Mouse (Mus musculus) stomach, embryonic 16.5 days (tissue): Measurements from ENCODE around the gene Pold4. TPM values are rescaled to one million over a fixed set of nuclear protein-coding genes. Genes with fewer than 3 reads are reported as not detected.

Experiments used
- ATAC-seq: fragments of 200-750 bp; cut with Nextera tagmentation; 2 replicates; pipeline ENCODE4 v1.8.0; 2017; ENCODE audit warnings: moderate number of reproducible peaks, moderate TSS enrichment; ENCODE audit not compliant: insufficient read depth, low FRiP score
- H3K27ac ChIP-seq: fragments of 300-500 bp; sonication (generic); 2 replicates; pipeline ENCODE4 v1.5.1; 2014; ENCODE audit warnings: low read length
- H3K27me3 ChIP-seq: fragments of 300-500 bp; sonication (generic); 2 replicates; pipeline ENCODE4 v1.6.1; 2014; ENCODE audit warnings: low read length, control low read depth, mixed read lengths; ENCODE audit not compliant: control insufficient read depth, insufficient read depth
- H3K36me3 ChIP-seq: fragments of 300-500 bp; sonication (generic); 2 replicates; pipeline ENCODE4 v1.6.1; 2014; ENCODE audit warnings: low read length; ENCODE audit not compliant: control insufficient read depth, insufficient read depth
- H3K4me1 ChIP-seq: fragments of 300-500 bp; sonication (generic); 2 replicates; pipeline ENCODE4 v1.6.1; 2014; ENCODE audit warnings: low read length, control low read depth, mixed read lengths; ENCODE audit not compliant: control insufficient read depth, insufficient read depth
- H3K4me2 ChIP-seq: fragments of 300-500 bp; sonication (generic); 2 replicates; pipeline ENCODE4 v1.6.1; 2014; ENCODE audit warnings: low read depth, low read length, mixed read lengths
- H3K4me3 ChIP-seq: fragments of 300-500 bp; sonication (generic); replicated peaks from 2 replicates; pipeline ENCODE4 v1.5.1; 2014; ENCODE audit warnings: mild to moderate bottlenecking, low read length
- H3K9ac ChIP-seq: fragments of 300-500 bp; sonication (generic); 2 replicates; pipeline ENCODE4 v1.6.1; 2014; ENCODE audit warnings: low read length
- H3K9me3 ChIP-seq: fragments of 300-500 bp; sonication (generic); replicated peaks from 2 replicates; pipeline ENCODE4 v1.6.1; 2016; ENCODE audit warnings: low read length, control low read depth; ENCODE audit not compliant: control insufficient read depth
- WGBS: fragments of 180-500 bp; shearing (Covaris S2); extraction: QIAGEN DNeasy Blood & Tissue Kit; methylation state at CpG from one replicate; pipeline ENCODE4 v1.1.7; 2014; 5-methylcytosine and 5-hydroxymethylcytosine counted together
- polyA plus RNA-seq: library from polyadenylated mRNA; unstranded; fragments of >200 nt; fragmentation: Nextera tagmentation; extraction: Ambion mirVana; gene quantifications from 2 replicates; pipeline ENCODE4 v1.2.1, GENCODE M21; 2015

Pold4 gene
- polyA plus RNA-seq, 1 experiment from 2014 or later = 36.3 TPM

DNA sequence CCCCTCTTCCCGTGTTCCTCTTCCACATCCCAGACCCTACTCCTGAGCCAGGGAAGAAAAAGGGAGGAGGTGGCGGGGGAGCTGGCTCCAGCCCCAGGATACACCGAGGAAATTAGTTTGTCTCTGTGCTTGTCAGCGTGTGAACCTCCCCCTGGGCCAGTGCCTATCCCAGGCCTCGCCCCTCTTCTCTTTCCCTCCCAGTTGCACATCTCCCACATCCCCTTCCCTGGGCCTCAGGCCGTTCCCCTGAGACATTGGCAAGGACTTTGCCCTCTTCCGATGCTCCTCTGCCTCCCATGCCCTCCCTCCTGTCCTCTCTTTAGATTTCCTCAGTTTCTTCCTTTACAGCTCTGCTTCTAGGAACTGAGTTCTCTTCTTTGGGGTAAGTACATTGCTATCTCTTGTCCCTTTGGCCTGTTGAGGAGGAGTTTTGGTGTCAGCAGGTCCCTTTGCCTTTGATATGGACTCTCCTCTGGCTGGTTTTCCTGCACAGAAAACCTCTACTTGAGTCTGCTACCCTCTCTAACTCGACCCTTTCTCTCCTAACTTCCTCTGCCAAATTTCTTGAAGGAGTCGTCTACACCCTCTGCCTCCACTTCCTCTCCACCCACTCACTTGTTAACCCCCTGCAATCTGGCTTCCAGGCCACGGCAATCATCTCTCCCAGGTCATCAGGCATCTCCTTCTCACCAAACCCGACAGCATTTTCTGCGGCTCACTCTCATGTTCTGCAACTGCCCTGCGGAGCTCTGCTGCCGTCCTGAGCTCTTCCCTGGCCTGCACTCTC is 10.5 kb upstream of the Pold4 start:
- 27% methylated on average over 14 of the region's 14 CpGs for WGBS
- Histone ChIP-seq H3K36me3 (no peaks in the 10 kb centered on the region), H3K27ac (peak overlapping the region; percentile 78), H3K9ac (peak overlapping the region; percentile 53), H3K4me3 (0 out of 2 replicates have a peak overlapping the region, but pooled peaks have one; percentile 7), H3K4me1 (peaks cover 51% of the 10 kb centered on the region), H3K9me3 (no peaks in the 10 kb centered on the region), H3K4me2 (peak overlapping the region; percentile 44), H3K27me3 (no peaks in the 10 kb centered on the region)
- peak; percentile 69 for ATAC-seq

GRCm38 (mm10) chr19:4222165-4222564 is 9.5 kb upstream of the Pold4 start:
- Histone ChIP-seq H3K4me2 (no peak overlapping the region), H3K27ac (no peak overlapping the region), H3K36me3 (no peaks in the 10 kb centered on the region), H3K9ac (peak overlapping the region; percentile 19; the same call in 1 of the 2 replicates), H3K27me3 (no peaks in the 10 kb centered on the region), H3K9me3 (no peaks in the 10 kb centered on the region), H3K4me3 (no peak overlapping the region), H3K4me1 (peaks cover 41% of the 10 kb centered on the region)
- ATAC-seq = no peak
- WGBS = 55% methylated on average over 11 of the region's 11 CpGs

DNA sequence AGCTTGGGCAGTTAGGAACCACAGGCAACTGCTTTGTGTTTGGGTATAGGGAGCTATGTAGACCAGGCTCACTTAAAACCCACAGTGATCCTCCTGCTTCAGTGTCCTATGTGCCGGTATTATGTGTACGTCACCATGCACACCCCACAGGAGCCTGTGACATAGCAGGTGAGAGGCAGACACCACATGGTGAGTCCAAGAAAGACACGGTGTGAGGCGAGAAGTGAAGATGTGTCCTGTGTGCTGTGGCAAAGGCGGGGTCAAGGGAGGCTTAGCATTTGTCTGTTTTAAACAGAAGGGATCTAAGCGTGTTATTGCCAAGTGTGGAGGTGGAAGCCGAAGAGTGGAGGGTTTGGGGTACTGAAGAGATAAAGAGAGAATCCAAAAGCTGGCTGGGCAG is 4.9 kb upstream of the Pold4 start:
- WGBS = 82% methylated on average over 7 of the region's 7 CpGs
- Histone ChIP-seq H3K9me3 (no peaks in the 10 kb centered on the region), H3K27ac (no peak overlapping the region), H3K36me3 (no peaks in the 10 kb centered on the region), H3K9ac (no peak overlapping the region), H3K4me2 (no peak overlapping the region), H3K4me1 (peaks cover 25% of the 10 kb centered on the region), H3K4me3 (no peak overlapping the region), H3K27me3 (no peaks in the 10 kb centered on the region)
- no peak for ATAC-seq

DNA sequence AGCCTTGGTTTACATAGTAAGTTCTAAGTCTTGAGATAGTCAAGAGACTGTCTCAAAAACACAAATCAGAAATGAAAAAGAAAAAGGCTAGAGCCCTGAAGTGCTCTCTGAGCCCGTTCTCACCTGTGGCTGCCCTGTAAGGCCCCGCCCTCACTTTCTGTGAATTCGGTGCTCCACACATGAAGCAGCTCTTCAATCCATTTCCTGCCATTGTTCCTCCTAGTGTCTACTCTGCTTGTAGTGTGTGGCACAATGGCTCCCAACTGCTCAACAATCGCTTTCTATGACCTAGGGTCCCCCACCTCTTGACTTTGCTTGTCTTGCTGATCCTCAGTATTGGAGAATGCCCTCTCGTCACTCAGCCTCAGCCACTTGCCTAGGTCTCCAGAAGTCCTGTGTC is 4.3 kb upstream of the Pold4 start:
- Histone ChIP-seq H3K9ac (no peak overlapping the region), H3K4me3 (no peak overlapping the region), H3K9me3 (no peaks in the 10 kb centered on the region), H3K4me1 (peaks cover 22% of the 10 kb centered on the region), H3K36me3 (no peaks in the 10 kb centered on the region), H3K27ac (no peak overlapping the region), H3K27me3 (no peaks in the 10 kb centered on the region), H3K4me2 (no peak overlapping the region)
- WGBS = 76% methylated on average over 5 of the region's 5 CpGs
- no peak for ATAC-seq

DNA sequence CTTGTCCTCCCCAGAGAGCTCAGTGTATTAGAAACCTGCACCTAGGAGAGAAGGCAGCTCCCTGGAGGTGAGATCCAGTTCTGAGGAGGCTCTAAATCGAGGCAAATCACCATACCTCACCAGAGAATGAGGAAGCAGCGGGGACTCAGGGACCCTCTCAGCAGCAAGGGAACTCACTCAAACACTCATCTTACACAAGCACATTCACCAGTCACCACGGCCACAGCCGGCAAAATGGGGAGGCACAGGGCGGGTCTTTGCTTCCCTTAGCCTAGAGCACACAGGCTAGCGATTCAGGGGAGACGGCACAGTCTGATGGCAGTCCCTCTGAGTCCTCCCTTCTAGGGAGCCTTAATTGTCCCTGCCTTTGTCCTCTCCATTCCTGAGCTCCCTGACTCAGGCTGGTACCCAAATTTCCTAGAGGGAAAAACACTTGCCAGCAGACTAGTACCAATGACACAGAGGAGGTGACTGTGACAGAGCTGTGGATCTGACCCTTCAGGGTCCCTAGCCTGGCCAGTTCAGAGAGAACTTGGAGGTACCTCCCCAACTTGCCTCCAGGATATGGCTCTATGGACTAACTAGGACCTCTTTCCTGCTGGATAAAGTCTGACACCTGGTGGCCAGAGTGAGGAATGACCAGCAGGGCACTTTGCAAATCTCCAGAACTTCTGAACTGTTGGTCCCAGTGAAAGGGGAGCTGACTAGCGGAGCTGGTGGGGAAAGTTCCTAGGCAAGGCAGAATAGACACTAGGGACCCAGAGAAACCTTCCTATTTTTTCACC is 3.6 kb upstream of the Pold4 start:
- Histone ChIP-seq H3K4me1 (peaks cover 22% of the 10 kb centered on the region), H3K36me3 (no peaks in the 10 kb centered on the region), H3K4me3 (no peak overlapping the region), H3K27ac (no peak overlapping the region), H3K9ac (0 out of 2 replicates have a peak overlapping the region, but pooled peaks have one; percentile 16), H3K4me2 (no peak overlapping the region), H3K9me3 (no peaks in the 10 kb centered on the region), H3K27me3 (no peaks in the 10 kb centered on the region)
- 15% methylated on average over 8 of the region's 8 CpGs for WGBS
- ATAC-seq = peak; percentile 14; the same call in 1 of the 2 replicates

DNA sequence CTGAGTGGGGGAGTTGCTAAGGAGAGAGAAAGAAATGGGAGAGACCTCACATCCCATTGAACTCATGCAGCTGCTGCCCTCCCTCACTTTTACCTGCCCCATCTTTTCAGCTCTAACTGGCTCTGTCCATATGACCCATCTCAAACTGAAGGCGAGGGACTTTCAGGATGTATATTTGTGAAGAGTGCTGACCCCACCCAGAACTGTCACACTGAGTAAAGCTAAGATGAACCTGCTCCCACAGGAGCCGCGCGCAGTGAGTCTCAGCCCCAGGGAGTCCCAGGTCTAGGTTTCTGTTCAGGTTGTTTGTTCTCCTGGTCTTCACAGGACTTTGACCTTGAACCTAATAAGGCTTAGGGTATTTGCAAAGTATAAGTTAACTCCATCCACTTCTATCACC is 2.8 kb upstream of the Pold4 start:
- H3K36me3 ChIP-seq = no peaks in the 10 kb centered on the region
- no peaks in the 10 kb centered on the region for H3K27me3 ChIP-seq
- H3K9me3 ChIP-seq = no peaks in the 10 kb centered on the region
- no peak for ATAC-seq
- peaks cover 22% of the 10 kb centered on the region for H3K4me1 ChIP-seq
- H3K4me3 ChIP-seq = no peak overlapping the region
- H3K4me2 ChIP-seq = no peak overlapping the region
- H3K27ac ChIP-seq = no peak overlapping the region
- 51% methylated on average over 4 of the region's 4 CpGs for WGBS
- H3K9ac ChIP-seq = no peak overlapping the region

DNA sequence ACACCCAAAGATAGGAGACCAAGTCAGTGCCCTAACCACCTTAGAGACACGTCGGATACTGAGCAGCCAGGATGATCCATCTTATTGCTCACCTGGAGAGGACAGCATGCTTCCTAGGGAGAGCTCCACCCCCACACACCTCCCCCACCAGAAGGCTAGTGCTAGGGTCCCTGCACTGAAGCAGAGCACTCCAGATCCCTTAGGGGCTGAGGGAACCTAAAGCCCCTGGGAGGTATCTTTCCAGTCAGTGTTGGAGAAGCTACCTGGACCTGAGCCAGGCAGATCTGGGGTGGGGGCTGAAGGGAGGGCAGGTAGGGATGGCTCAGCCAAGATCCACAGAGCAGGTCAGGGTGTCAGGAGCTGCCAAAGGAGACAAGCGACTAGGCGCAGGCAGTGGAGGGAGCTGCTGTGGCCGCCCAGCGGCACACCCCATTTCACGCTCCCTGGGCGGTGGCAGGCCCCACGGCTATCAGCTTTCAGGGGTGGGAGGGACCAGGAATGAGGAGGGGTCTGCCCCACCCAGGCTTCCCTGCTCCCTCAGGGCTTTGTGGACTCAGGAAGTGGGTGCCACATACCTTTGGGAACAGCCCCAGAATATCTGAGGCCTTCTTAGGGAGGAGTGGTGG is 2.1 kb upstream of the Pold4 start:
- peaks cover 22% of the 10 kb centered on the region for H3K4me1 ChIP-seq
- H3K4me3 ChIP-seq = no peak overlapping the region
- no peaks in the 10 kb centered on the region for H3K27me3 ChIP-seq
- H3K9ac ChIP-seq = peak overlapping the region; percentile 49
- 33% methylated on average over 9 of the region's 9 CpGs for whole genome bisulfite sequencing
- no peaks in the 10 kb centered on the region for H3K9me3 ChIP-seq
- H3K4me2 ChIP-seq = peak overlapping the region; percentile 19; the same call in 1 of the 2 replicates
- peak overlapping the region; percentile 72 for H3K27ac ChIP-seq
- peak; percentile 61; the same call in 1 of the 2 replicates for ATAC-seq
- H3K36me3 ChIP-seq = no peaks in the 10 kb centered on the region

GRCm38 (mm10) chr19:4230415-4230814 is 1.3 kb upstream of the Pold4 start:
- ATAC-seq = no peak
- no peak overlapping the region for H3K4me2 ChIP-seq
- no peak overlapping the region for H3K9ac ChIP-seq
- H3K4me3 ChIP-seq = no peak overlapping the region
- WGBS = 70% methylated on average over 8 of the region's 8 CpGs
- H3K9me3 ChIP-seq = no peaks in the 10 kb centered on the region
- H3K36me3 ChIP-seq = no peaks in the 10 kb centered on the region
- H3K27ac ChIP-seq = peak overlapping the region; percentile 72; the same call in 1 of the 2 replicates
- peaks cover 22% of the 10 kb centered on the region for H3K4me1 ChIP-seq
- no peaks in the 10 kb centered on the region for H3K27me3 ChIP-seq
